Mouse (Mus musculus) kidney, adult 18-20 months (tissue): Measurements from ENCODE around the gene a.
A peak's percentile ranks its signal among the peaks of the same experiment; 100 is the strongest.
"Not testable (repeated sequence)": the region's sequence is repeated elsewhere in the genome, so short reads cannot be mapped to it uniquely, and the experiment has no call there.

Source experiments
- DNase-seq: peaks from one replicate; pipeline ENCODE4 v3.0.0; 2021

Gene a

GRCm38 (mm10) chr2:154863672-154864071 lies 72.5 kb downstream of the a start:
- no peak for DNase-seq

GRCm38 (mm10) chr2:154865696-154866095 lies 74.5 kb downstream of the a start:
- DNase-seq: no peak

- DNase-seq: no peak
Observed at GRCm38 (mm10) chr2:154868106-154868505, 76.9 kb downstream of the a start.

- no peak for DNase-seq
Observed at GRCm38 (mm10) chr2:154869954-154870641, 78.9 kb downstream of the a start.

- no peak for DNase-seq
Observed at GRCm38 (mm10) chr2:154876621-154877020, 85.4 kb downstream of the a start.

GRCm38 (mm10) chr2:154891585-154891984 lies 100.4 kb downstream of the a start:
- no peak for DNase-seq

GRCm38 (mm10) chr2:154892201-154893044 lies 101.2 kb downstream of the a start, which contains the start of gene Eif2s2:
Eif2s2 (minus strand) TSS chr2:154892935.
- peak; percentile 95 for DNase-seq

GRCm38 (mm10) chr2:154893045-154893385 lies 101.8 kb downstream of the a start:
- DNase-seq: no peak

GRCm38 (mm10) chr2:154893548-154893947 lies 102.3 kb downstream of the a start:
- no peak for DNase-seq

- not testable (repeated sequence) for DNase-seq
Observed at GRCm38 (mm10) chr2:154899004-154899403, 107.8 kb downstream of the a start.

GRCm38 (mm10) chr2:154899412-154899811 lies 108.2 kb downstream of the a start:
- not testable (repeated sequence) for DNase-seq

- no peak for DNase-seq
Observed at GRCm38 (mm10) chr2:154902111-154902510, 110.9 kb downstream of the a start.

GRCm38 (mm10) chr2:154905796-154906195 lies 114.6 kb downstream of the a start:
- no peak for DNase-seq

- DNase-seq: not testable (repeated sequence)
Observed at GRCm38 (mm10) chr2:154908223-154908622, 117.0 kb downstream of the a start.

GRCm38 (mm10) chr2:154909789-154910188 lies 118.6 kb downstream of the a start:
- no peak for DNase-seq

- no peak for DNase-seq
Observed at GRCm38 (mm10) chr2:154915922-154916541, 124.8 kb downstream of the a start.

- peak; percentile 12 for DNase-seq
Observed at GRCm38 (mm10) chr2:154916547-154916946, 125.3 kb downstream of the a start.

GRCm38 (mm10) chr2:154917866-154918641 lies 126.9 kb downstream of the a start:
- no peak for DNase-seq

GRCm38 (mm10) chr2:154920896-154921295 lies 129.7 kb downstream of the a start:
- no peak for DNase-seq

GRCm38 (mm10) chr2:154922134-154922533 lies 130.9 kb downstream of the a start:
- not testable (repeated sequence) for DNase-seq

GRCm38 (mm10) chr2:154925411-154926031 lies 134.3 kb downstream of the a start:
- DNase-seq: no peak

- no peak for DNase-seq
Observed at GRCm38 (mm10) chr2:154926843-154927242, 135.6 kb downstream of the a start.
